Mouse (Mus musculus) G1E (cell line): ENCODE results near the gene Tmprss3.

Experiments
- CTCF ChIP-seq: IDR thresholded peaks from 2 replicates; pipeline ENCODE4 v1.5.1; 2012; ENCODE audit warnings: low read depth, low read length, inconsistent platforms, mixed read lengths
- TAL1 ChIP-seq: conservative IDR thresholded peaks from 2 replicates; pipeline ENCODE4 v1.6.1; 2012; ENCODE audit warnings: low read depth, low read length, inconsistent platforms, mixed read lengths

- TF ChIP-seq CTCF (no peak), TAL1 (no peak)
Observed at GRCm38 (mm10) chr17:31247144-31247543, 48.4 kb upstream of the Tmprss3 start.
